ENCODE assay signal across 10 mouse cellular contexts in genomic region chr13:21934982-21935791, GRCm38 (mm10). TPM values are rescaled to one million over a fixed set of nuclear protein-coding genes. Genes with fewer than 3 reads are reported as not detected.
DNase-seq lines count a peak whose midpoint lies in the region; ATAC-seq and TF ChIP-seq lines count a peak whose summit lies in the region.
"Had no signal": no experiment of that assay in that cellular context is flagged by ENCODE, and none has a peak within 500 bp of the region (broad histone marks: within the 10 kb centered on the region; RNA-seq: fewer than 3 reads in every experiment).

No protein-coding gene starts in this region.

- H3K9ac ChIP-seq in heart, adult 2 months (ENCODE audit: low read depth, low read length) = no peak overlapping the region

- TF ChIP-seq CTCF in E14TG2a.4 (conservative IDR thresholded peaks at IDR 0.05; ENCODE audit: low read length) = no peak
- TF ChIP-seq CTCF in heart, adult 2 months (IDR thresholded peaks at IDR 0.05) = no peak

- H3K9me3 ChIP-seq in E14TG2a.4 (ENCODE audit: low read length) = no peaks in the 10 kb centered on the region

- H3K4me1 ChIP-seq in E14TG2a.4 (replicated peaks; ENCODE audit: low read depth, low read length) = peaks cover 59% of the 10 kb centered on the region
- peaks cover 3% of the 10 kb centered on the region for H3K4me1 ChIP-seq in heart, adult 2 months (ENCODE audit: control insufficient read depth, insufficient read depth, low read length)

- no peak for TF ChIP-seq POLR2A in heart, adult 2 months (IDR thresholded peaks at IDR 0.05; ENCODE audit: insufficient read depth, low read depth, low read length)

- peak overlapping the region; percentile 75 for H3K4me3 ChIP-seq in E14TG2a.4 (replicated peaks; ENCODE audit: low read length)
- H3K4me3 ChIP-seq in heart, adult 2 months = no peak overlapping the region; the same call in 1 of the 2 replicates

- no peaks in the 10 kb centered on the region for H3K27me3 ChIP-seq in E14TG2a.4 (ENCODE audit: insufficient read depth, low read length)
- no peaks in the 10 kb centered on the region for H3K27me3 ChIP-seq in heart, adult 2 months (ENCODE audit: control insufficient read depth, insufficient read depth, low read length)

- intact Hi-C loops in heart, adult 2 months (cut with DNase I) = no loop called here

- H3K36me3 ChIP-seq in E14TG2a.4 (ENCODE audit: insufficient read depth, low read length) = no peaks in the 10 kb centered on the region
- H3K36me3 ChIP-seq in heart, adult 2 months (ENCODE audit: control insufficient read depth, insufficient read depth, low read length) = no peaks in the 10 kb centered on the region

- no peak for TF ChIP-seq EP300 in heart, adult 2 months (IDR thresholded peaks at IDR 0.05; ENCODE audit: insufficient read depth, low read depth, low read length)

- 28% methylated on average over 17 of the region's 17 CpGs for WGBS in heart, adult 2 months

- ATAC-seq in cerebellum, adult (ENCODE audit: insufficient number of reproducible peaks, low FRiP score, low TSS enrichment) = no peak

- H3K27ac ChIP-seq in heart, adult 2 months = no peak overlapping the region

- H3K79me2 ChIP-seq in heart, adult 2 months (replicated peaks; ENCODE audit: control insufficient read depth, insufficient read depth, low read length) = no peaks in the 10 kb centered on the region

- DNase-seq in cerebellum, adult 11 months = peak; percentile 25
- DNase-seq in cerebellum, postnatal 10 days = peak; percentile 66 to 72
- DNase-seq in heart, adult 2 months = peak; percentile 67 to 82
- peak; percentile 70 to 80 for DNase-seq in kidney, postnatal 4 days
- DNase-seq in lung, postnatal 14 days = peak; percentile 63
- DNase-seq in spleen, postnatal 14 days (ENCODE audit: low spot score in 2 of 2) = peak; percentile 52 to 67

RNA-seq across cellular contexts. Expression of gene Zfp184, which starts 9.7 kb away (rescaled TPM):
- under 1 TPM; 0.70 to 0.73 TPM for total RNA-seq in heart, adult 2 months (2021)
- polyA plus RNA-seq in heart, adult 2 months (2012; rRNA removed) = 0.35 and 0.43 TPM in 2 replicates

RNA-seq across cellular contexts. Expression of gene Pom121l2, which starts 45.8 kb away (rescaled TPM):
- not detected for total RNA-seq in heart, adult 2 months (2021)
- 0.06 TPM in 2 replicates for polyA plus RNA-seq in heart, adult 2 months (2012; rRNA removed)
- polyA plus RNA-seq: C2C12; small intestine, adult 2 months had no signal

Comparison
In these comparisons a context has a peak if more than half of its experiments do, and no peak if none do; other contexts are left out.
1. DNase-seq: peak in every context shown above with its lines; median percentile 75 in kidney, postnatal 4 days; 74 in heart, adult 2 months; 69 in cerebellum, postnatal 10 days; 63 in lung, postnatal 14 days; 60 in spleen, postnatal 14 days; 25 in cerebellum, adult 11 months.